Mouse (Mus musculus) thymus, adult 2 months (tissue): ENCODE results near the gene Tipin.

Experiments
- CTCF ChIP-seq: fragments of 200-500 bp; IDR thresholded peaks from 2 replicates; pipeline ENCODE4 v1.5.1; 2012; ENCODE audit warnings: mild to moderate bottlenecking, control low read depth, low read length, moderate library complexity, borderline replicate concordance; ENCODE audit not compliant: control insufficient read depth, poor library complexity, insufficient read depth; ENCODE audit errors: extremely low read depth
- POLR2A ChIP-seq: fragments of 200-500 bp; IDR thresholded peaks from 2 replicates; pipeline ENCODE4 v1.6.1; 2012; ENCODE audit warnings: mild to moderate bottlenecking, low read length, control low read depth, moderate library complexity; ENCODE audit not compliant: control insufficient read depth, poor library complexity, insufficient read depth; ENCODE audit errors: extremely low read depth

- TF ChIP-seq POLR2A (no peak), CTCF (no peak)
Observed at GRCm38 (mm10) chr9:64242381-64242831, 39.0 kb upstream of the Tipin start.
